Mouse (Mus musculus): ENCODE measurements around the gene Kirrel3.

- no peak for TF ChIP-seq CTCF (IDR thresholded peaks at IDR 0.05; ENCODE audit: low read depth, low read length)
- TF ChIP-seq GATA2 (IDR thresholded peaks at IDR 0.05; ENCODE audit: borderline replicate concordance, low read depth, low read length) = no peak
- no peak for TF ChIP-seq POLR2AphosphoS5 (IDR thresholded peaks at IDR 0.05; ENCODE audit: insufficient replicate concordance, low read depth, low read length)
These were observed 265.2 kb downstream of the Kirrel3 start for GRCm38 (mm10) chr9:34750887-34751286.
